ENCODE assay signal across 8 mouse cellular contexts in genomic region chr3:100963849-100964542, GRCm38 (mm10). TPM values are rescaled to one million over a fixed set of nuclear protein-coding genes. Genes with fewer than 3 reads are reported as not detected.
DNase-seq lines count a peak whose midpoint lies in the region; ATAC-seq and TF ChIP-seq lines count a peak whose summit lies in the region.

No protein-coding gene starts in this region.

- H3K4me2 ChIP-seq in kidney, postnatal 0 days (ENCODE audit: low read length), result no peak overlapping the region
- H3K4me2 ChIP-seq in kidney, embryonic 15.5 days, result no peak overlapping the region
- no peak overlapping the region for H3K4me2 ChIP-seq in hindbrain, embryonic 15.5 days
- no peak overlapping the region for H3K4me2 ChIP-seq in limb, embryonic 11.5 days (ENCODE audit: low read depth, severe bottlenecking)

- peaks cover 41% of the 10 kb centered on the region for H3K36me3 ChIP-seq in kidney, postnatal 0 days (ENCODE audit: insufficient read depth, low read length)
- peaks cover 66% of the 10 kb centered on the region for H3K36me3 ChIP-seq in kidney, embryonic 15.5 days
- no peaks in the 10 kb centered on the region for H3K36me3 ChIP-seq in hindbrain, embryonic 15.5 days
- peaks cover 4% of the 10 kb centered on the region; the same call in 1 of the 2 replicates for H3K36me3 ChIP-seq in limb, embryonic 11.5 days (ENCODE audit: control insufficient read depth, insufficient read depth, low read length)

- no peaks in the 10 kb centered on the region for H3K9me3 ChIP-seq in kidney, postnatal 0 days (replicated peaks; ENCODE audit: low read length)
- no peaks in the 10 kb centered on the region for H3K9me3 ChIP-seq in kidney, embryonic 15.5 days (replicated peaks)
- H3K9me3 ChIP-seq in hindbrain, embryonic 15.5 days, result no peaks in the 10 kb centered on the region
- no peaks in the 10 kb centered on the region for H3K9me3 ChIP-seq in limb, embryonic 11.5 days (ENCODE audit: control insufficient read depth, low read length)

- no peaks in the 10 kb centered on the region for H3K27me3 ChIP-seq in kidney, postnatal 0 days (ENCODE audit: insufficient read depth, low read length)
- no peaks in the 10 kb centered on the region for H3K27me3 ChIP-seq in kidney, embryonic 15.5 days
- no peaks in the 10 kb centered on the region for H3K27me3 ChIP-seq in hindbrain, embryonic 15.5 days
- no peaks in the 10 kb centered on the region for H3K27me3 ChIP-seq in limb, embryonic 11.5 days (ENCODE audit: control insufficient read depth, insufficient read depth, low read length)

- peaks cover 4% of the 10 kb centered on the region; the same call in 1 of the 2 replicates for H3K4me1 ChIP-seq in kidney, postnatal 0 days (replicated peaks; ENCODE audit: insufficient read depth, low read length)
- H3K4me1 ChIP-seq in kidney, embryonic 15.5 days, result peaks cover 4% of the 10 kb centered on the region
- peaks cover 3% of the 10 kb centered on the region for H3K4me1 ChIP-seq in hindbrain, embryonic 15.5 days (replicated peaks)
- H3K4me1 ChIP-seq in limb, embryonic 11.5 days (ENCODE audit: control insufficient read depth, insufficient read depth, low read length), result peaks cover 3% of the 10 kb centered on the region; the same call in 1 of the 2 replicates

- no peak overlapping the region for H3K9ac ChIP-seq in kidney, postnatal 0 days (ENCODE audit: low read depth, low read length)
- H3K9ac ChIP-seq in kidney, embryonic 15.5 days, result no peak overlapping the region
- H3K9ac ChIP-seq in hindbrain, embryonic 15.5 days, result no peak overlapping the region
- no peak overlapping the region for H3K9ac ChIP-seq in limb, embryonic 11.5 days (ENCODE audit: low read length)

- ATAC-seq in kidney, postnatal 0 days (replicated peaks; ENCODE audit: low FRiP score, low read depth), result no peak
- no peak for ATAC-seq in kidney, embryonic 15.5 days (replicated peaks; ENCODE audit: low FRiP score)
- peak; percentile 65; the same call in 1 of the 2 replicates for ATAC-seq in common myeloid progenitor, adult 5-6 weeks (replicated peaks; ENCODE audit: low read depth, poor library complexity, severe bottlenecking)
- peak; percentile 59; the same call in 1 of the 2 replicates for ATAC-seq in hindbrain, embryonic 15.5 days (ENCODE audit: low FRiP score, low read depth)
- no peak for ATAC-seq in limb, embryonic 11.5 days (ENCODE audit: insufficient number of reproducible peaks, low FRiP score, low TSS enrichment, low read depth)

- H3K4me3 ChIP-seq in kidney, postnatal 0 days (replicated peaks; ENCODE audit: low read depth, low read length), result no peak overlapping the region
- H3K4me3 ChIP-seq in kidney, embryonic 15.5 days (replicated peaks), result no peak overlapping the region
- H3K4me3 ChIP-seq in hindbrain, embryonic 15.5 days, result no peak overlapping the region
- H3K4me3 ChIP-seq in limb, embryonic 11.5 days (ENCODE audit: low read depth, low read length), result no peak overlapping the region

- TF ChIP-seq CTCF in kidney, postnatal 0 days (IDR thresholded peaks at IDR 0.05; ENCODE audit: low read depth), result peak; percentile 80

- DNase-seq in kidney, postnatal 0 days (ENCODE audit: low spot score), result peak; percentile 65
- DNase-seq in Muller cell, postnatal 12 days (ENCODE audit: inconsistent ontology term), result peak; percentile 35
- DNase-seq in limb, embryonic 11.5 days (ENCODE audit: low spot score), result peak; percentile 69
- peak; percentile 80 to 84 for DNase-seq in right cerebral cortex, adult 2 months (ENCODE audit: low spot score in 2 of 2)
- DNase-seq in c-Kit-positive CD71-positive TER-119-positive erythroid progenitor cells, embryonic 14.5 days (ENCODE audit: low spot score), result no peak

- WGBS in kidney, postnatal 0 days, result 75% methylated on average over 14 of the region's 14 CpGs
- WGBS in kidney, embryonic 15.5 days, result 76% methylated on average over 14 of the region's 14 CpGs
- WGBS in hindbrain, embryonic 15.5 days, result 73% methylated on average over 14 of the region's 14 CpGs
- WGBS in limb, embryonic 11.5 days, result 84% methylated on average over 14 of the region's 14 CpGs

- H3K27ac ChIP-seq in kidney, postnatal 0 days, result no peak overlapping the region
- no peak overlapping the region for H3K27ac ChIP-seq in kidney, embryonic 15.5 days
- no peak overlapping the region for H3K27ac ChIP-seq in hindbrain, embryonic 15.5 days (replicated peaks)
- H3K27ac ChIP-seq in limb, embryonic 11.5 days (replicated peaks; ENCODE audit: low read depth, low read length), result no peak overlapping the region

RNA-seq across cellular contexts. Expression of gene Ttf2, which starts 5.5 kb away (rescaled TPM):
- 8.5 and 9.6 TPM in 2 replicates for polyA plus RNA-seq in kidney, postnatal 0 days (2015; fragmentation: Nextera tagmentation; extraction: Ambion mirVana)
- polyA plus RNA-seq in kidney, embryonic 15.5 days (2015; fragmentation: Nextera tagmentation; extraction: Ambion mirVana), result 19.0 and 19.9 TPM in 2 replicates
- 32.6 and 35.4 TPM in 2 replicates for total RNA-seq in common myeloid progenitor, adult 5-6 weeks (2017)
- polyA plus RNA-seq in hindbrain, embryonic 15.5 days (2015; fragmentation: Nextera tagmentation; extraction: Ambion mirVana), result 4.5 and 4.8 TPM in 2 replicates
- polyA plus RNA-seq in limb, embryonic 11.5 days (2014; fragmentation: Nextera tagmentation; extraction: Ambion mirVana), result 27.2 and 29.2 TPM in 2 replicates

RNA-seq across cellular contexts. Expression of gene Trim45, which starts 42.0 kb away (rescaled TPM):
- polyA plus RNA-seq in kidney, postnatal 0 days (2015; fragmentation: Nextera tagmentation; extraction: Ambion mirVana), result 4.9 and 5.5 TPM in 2 replicates
- polyA plus RNA-seq in kidney, embryonic 15.5 days (2015; fragmentation: Nextera tagmentation; extraction: Ambion mirVana), result 5.2 and 7.4 TPM in 2 replicates
- 6.2 and 7.6 TPM in 2 replicates for total RNA-seq in common myeloid progenitor, adult 5-6 weeks (2017)
- 7.3 and 8.2 TPM in 2 replicates for polyA plus RNA-seq in hindbrain, embryonic 15.5 days (2015; fragmentation: Nextera tagmentation; extraction: Ambion mirVana)
- 3.2 and 7.6 TPM in 2 replicates for polyA plus RNA-seq in limb, embryonic 11.5 days (2014; fragmentation: Nextera tagmentation; extraction: Ambion mirVana)

Comparison
In these comparisons a context has a peak if more than half of its experiments do, and no peak if none do; other contexts are left out.
1. ATAC-seq: peak in common myeloid progenitor, adult 5-6 weeks (single experiment) and hindbrain, embryonic 15.5 days (single experiment); none in kidney, postnatal 0 days (single experiment), kidney, embryonic 15.5 days (single experiment) and limb, embryonic 11.5 days (single experiment).